Mouse (Mus musculus): ENCODE measurements around the gene Myh14. TPM values are rescaled to one million over a fixed set of nuclear protein-coding genes. Genes with fewer than 3 reads are reported as not detected.

Gene Myh14
- polyA plus RNA-seq, 1 experiment = 0.01 TPM

DNA sequence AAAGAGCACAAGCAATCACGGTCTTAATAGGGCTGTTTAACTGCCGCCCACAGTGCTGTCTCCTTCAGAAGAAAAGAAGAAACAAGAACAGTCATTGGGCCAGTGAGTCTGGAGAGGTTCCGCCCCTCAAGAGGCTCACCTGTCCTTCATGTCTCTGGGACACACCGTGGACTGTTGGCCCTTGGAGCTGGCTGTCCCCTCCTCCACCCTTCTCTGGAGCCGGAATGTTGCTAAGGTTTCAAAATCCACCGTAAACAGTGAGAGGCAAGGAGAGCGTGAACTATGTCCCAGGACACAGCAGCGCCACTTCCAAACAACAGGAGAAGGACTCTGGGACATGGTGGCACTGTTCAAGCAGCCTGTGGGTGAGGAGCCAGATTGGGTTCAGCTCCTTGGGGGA, 13.0 kb upstream of the Myh14 start:
- Histone ChIP-seq H3K79me2 (ENCODE audit: control insufficient read depth, insufficient read depth) (no peaks in the 10 kb centered on the region), H3K4me3 (ENCODE audit: insufficient read depth, poor library complexity, severe bottlenecking) (no peak overlapping the region), H3K79me3 (ENCODE audit: low read depth) (no peaks in the 10 kb centered on the region), H3ac (ENCODE audit: control insufficient read depth, insufficient read length, low read depth) (no peak overlapping the region), H3K27me3 (ENCODE audit: control insufficient read depth, insufficient read depth, insufficient read length) (peaks cover 27% of the 10 kb centered on the region), H3K36me3 (ENCODE audit: control insufficient read depth, insufficient read depth) (no peaks in the 10 kb centered on the region)
- TF ChIP-seq FOSL1 (IDR thresholded peaks at IDR 0.05; ENCODE audit: insufficient read depth, low read length, poor library complexity, severe bottlenecking) = no peak
- TF ChIP-seq MYOD1 (IDR thresholded peaks at IDR 0.05; ENCODE audit: control insufficient read depth, insufficient read length, low read depth) = no peak
- no peak for TF ChIP-seq CEBPB (IDR thresholded peaks at IDR 0.05; ENCODE audit: low read depth)
- TF ChIP-seq MYOG (IDR thresholded peaks at IDR 0.05; ENCODE audit: control insufficient read depth, extremely low read depth, insufficient read length) = no peak
- TF ChIP-seq CTCF (IDR thresholded peaks at IDR 0.05; ENCODE audit: control insufficient read depth, insufficient read depth, insufficient read length) = no peak

DNA sequence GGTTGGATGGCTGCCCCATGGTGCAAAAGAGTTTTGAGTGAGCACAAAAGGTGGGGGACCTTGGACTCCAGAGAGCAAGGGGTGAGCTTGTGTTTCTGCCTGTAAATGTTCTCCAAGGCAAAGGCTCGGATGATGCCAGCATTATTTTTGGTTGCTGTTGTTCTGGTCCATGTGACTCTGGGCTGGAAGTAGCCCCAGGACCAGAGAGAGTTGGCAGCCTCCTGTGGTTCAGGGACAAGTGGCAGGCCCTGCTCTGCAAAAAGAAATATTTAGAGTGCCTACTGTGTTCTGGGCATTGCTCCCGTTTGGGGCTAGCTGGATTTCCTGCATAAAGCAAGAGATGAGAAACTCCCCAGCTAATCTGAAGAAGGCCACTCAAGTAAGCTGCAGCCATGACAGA, 6.0 kb upstream of the Myh14 start:
- H3K79me3 ChIP-seq (ENCODE audit: low read depth) = no peaks in the 10 kb centered on the region
- no peak overlapping the region for H3ac ChIP-seq (ENCODE audit: control insufficient read depth, insufficient read length, low read depth)
- H3K36me3 ChIP-seq (ENCODE audit: control insufficient read depth, insufficient read depth) = no peaks in the 10 kb centered on the region
- no peak for TF ChIP-seq MYOG (IDR thresholded peaks at IDR 0.05; ENCODE audit: control insufficient read depth, extremely low read depth, insufficient read length)
- no peaks in the 10 kb centered on the region for H3K79me2 ChIP-seq (ENCODE audit: control insufficient read depth, insufficient read depth)
- no peak overlapping the region for H3K4me3 ChIP-seq (ENCODE audit: insufficient read depth, poor library complexity, severe bottlenecking)
- H3K27me3 ChIP-seq (ENCODE audit: control insufficient read depth, insufficient read depth, insufficient read length) = peaks cover 41% of the 10 kb centered on the region

DNA sequence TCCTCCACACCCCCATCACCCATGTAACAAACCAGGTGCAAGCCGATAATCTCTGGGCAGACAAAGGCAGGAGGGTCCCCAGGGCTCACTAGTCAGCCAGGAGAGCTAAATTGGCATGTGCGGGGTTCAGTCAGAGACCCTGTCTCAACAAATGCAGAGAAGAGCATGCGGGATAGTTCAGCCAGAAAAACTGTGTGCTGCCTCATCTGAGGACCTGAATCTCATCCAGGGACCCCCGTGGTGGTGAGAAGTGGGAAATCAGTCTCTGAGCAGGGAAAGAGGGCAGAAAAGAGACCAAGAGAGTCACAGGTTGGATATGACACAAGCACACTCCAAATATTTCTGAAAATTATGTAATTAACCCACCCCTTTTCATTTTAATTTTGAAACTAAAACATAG, 5.5 kb upstream of the Myh14 start:
- Histone ChIP-seq H3ac (ENCODE audit: control insufficient read depth, insufficient read length, low read depth) (no peak overlapping the region), H3K79me2 (ENCODE audit: control insufficient read depth, insufficient read depth) (no peaks in the 10 kb centered on the region), H3K36me3 (ENCODE audit: control insufficient read depth, insufficient read depth) (no peaks in the 10 kb centered on the region), H3K4me3 (ENCODE audit: insufficient read depth, poor library complexity, severe bottlenecking) (no peak overlapping the region), H3K27me3 (ENCODE audit: control insufficient read depth, insufficient read depth, insufficient read length) (peaks cover 41% of the 10 kb centered on the region), H3K79me3 (ENCODE audit: low read depth) (no peaks in the 10 kb centered on the region)
- TF ChIP-seq MAX (IDR thresholded peaks at IDR 0.05) = no peak
- TF ChIP-seq CEBPB (IDR thresholded peaks at IDR 0.05; ENCODE audit: low read depth) = no peak
- TF ChIP-seq MYOG (IDR thresholded peaks at IDR 0.05; ENCODE audit: control insufficient read depth, extremely low read depth, insufficient read length) = no peak
- no peak for TF ChIP-seq MYOD1 (IDR thresholded peaks at IDR 0.05; ENCODE audit: control insufficient read depth, insufficient read length, low read depth)
- no peak for TF ChIP-seq USF1 (IDR thresholded peaks at IDR 0.05; ENCODE audit: low read depth)

DNA sequence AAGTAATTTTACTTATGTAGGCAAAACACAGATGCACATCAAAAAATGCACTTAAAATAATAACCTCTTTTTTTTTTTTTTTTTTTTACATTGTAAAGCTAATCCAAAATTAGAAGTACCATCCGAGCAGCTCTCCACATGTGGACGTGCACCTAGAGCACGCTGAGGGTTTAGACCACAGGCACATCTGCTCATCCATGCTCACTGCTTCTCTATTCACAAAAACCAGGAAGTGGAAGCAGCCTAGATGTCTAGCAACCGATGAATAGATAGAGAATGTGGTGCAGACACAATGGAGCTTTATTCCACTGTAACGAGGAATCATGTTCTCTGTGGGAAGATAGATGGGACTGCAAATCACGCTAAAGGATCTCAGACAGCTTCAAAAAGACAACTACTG, 4.5 kb upstream of the Myh14 start:
- no peaks in the 10 kb centered on the region for H3K36me3 ChIP-seq (ENCODE audit: control insufficient read depth, insufficient read depth)
- H3K79me3 ChIP-seq (ENCODE audit: low read depth) = no peaks in the 10 kb centered on the region
- H3K27me3 ChIP-seq (ENCODE audit: control insufficient read depth, insufficient read depth, insufficient read length) = peaks cover 38% of the 10 kb centered on the region
- H3K4me3 ChIP-seq (ENCODE audit: insufficient read depth, poor library complexity, severe bottlenecking) = no peak overlapping the region
- H3ac ChIP-seq (ENCODE audit: control insufficient read depth, insufficient read length, low read depth) = no peak overlapping the region
- no peaks in the 10 kb centered on the region for H3K79me2 ChIP-seq (ENCODE audit: control insufficient read depth, insufficient read depth)
- TF ChIP-seq CEBPB (IDR thresholded peaks at IDR 0.05; ENCODE audit: low read depth) (no peak), MYOG (IDR thresholded peaks at IDR 0.05; ENCODE audit: control insufficient read depth, extremely low read depth, insufficient read length) (no peak), MYOD1 (IDR thresholded peaks at IDR 0.05; ENCODE audit: control insufficient read depth, insufficient read length, low read depth) (no peak), FOSL1 (IDR thresholded peaks at IDR 0.05; ENCODE audit: insufficient read depth, low read length, poor library complexity, severe bottlenecking) (no peak), MAX (IDR thresholded peaks at IDR 0.05) (no peak), USF1 (IDR thresholded peaks at IDR 0.05; ENCODE audit: low read depth) (no peak)

DNA sequence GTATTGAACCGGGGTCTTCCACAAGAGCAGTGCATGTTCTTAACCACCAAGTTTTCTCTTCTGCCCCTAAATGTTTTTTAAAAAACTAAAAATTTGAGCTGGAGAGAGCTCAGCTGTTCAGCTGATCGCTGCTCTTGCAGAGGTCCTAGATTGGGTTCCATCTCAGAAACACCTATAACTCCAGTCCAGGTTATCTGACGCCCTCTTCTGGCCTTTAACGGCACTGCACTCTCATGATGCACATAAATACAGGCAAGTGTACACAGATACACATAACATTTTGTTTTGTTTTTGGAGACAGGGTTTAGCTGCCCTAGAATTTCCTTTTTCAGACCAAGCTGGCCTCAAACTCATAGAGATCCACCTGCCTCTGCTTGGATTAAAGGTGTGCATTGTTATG, 3.9 kb upstream of the Myh14 start:
- H3ac ChIP-seq (ENCODE audit: control insufficient read depth, insufficient read length, low read depth) = no peak overlapping the region
- no peaks in the 10 kb centered on the region for H3K79me2 ChIP-seq (ENCODE audit: control insufficient read depth, insufficient read depth)
- H3K4me3 ChIP-seq (ENCODE audit: insufficient read depth, poor library complexity, severe bottlenecking) = no peak overlapping the region
- H3K79me3 ChIP-seq (ENCODE audit: low read depth) = no peaks in the 10 kb centered on the region
- H3K36me3 ChIP-seq (ENCODE audit: control insufficient read depth, insufficient read depth) = no peaks in the 10 kb centered on the region
- peaks cover 38% of the 10 kb centered on the region for H3K27me3 ChIP-seq (ENCODE audit: control insufficient read depth, insufficient read depth, insufficient read length)
- TF ChIP-seq MAX (IDR thresholded peaks at IDR 0.05) = no peak
- TF ChIP-seq CEBPB (IDR thresholded peaks at IDR 0.05; ENCODE audit: low read depth) = no peak
- TF ChIP-seq MYOD1 (IDR thresholded peaks at IDR 0.05; ENCODE audit: control insufficient read depth, insufficient read length, low read depth) = no peak
- no peak for TF ChIP-seq USF1 (IDR thresholded peaks at IDR 0.05; ENCODE audit: low read depth)
- TF ChIP-seq CTCF (IDR thresholded peaks at IDR 0.05; ENCODE audit: control insufficient read depth, insufficient read depth, insufficient read length) = no peak
- TF ChIP-seq FOSL1 (IDR thresholded peaks at IDR 0.05; ENCODE audit: insufficient read depth, low read length, poor library complexity, severe bottlenecking) = no peak
- no peak for TF ChIP-seq MYOG (IDR thresholded peaks at IDR 0.05; ENCODE audit: control insufficient read depth, extremely low read depth, insufficient read length)

DNA sequence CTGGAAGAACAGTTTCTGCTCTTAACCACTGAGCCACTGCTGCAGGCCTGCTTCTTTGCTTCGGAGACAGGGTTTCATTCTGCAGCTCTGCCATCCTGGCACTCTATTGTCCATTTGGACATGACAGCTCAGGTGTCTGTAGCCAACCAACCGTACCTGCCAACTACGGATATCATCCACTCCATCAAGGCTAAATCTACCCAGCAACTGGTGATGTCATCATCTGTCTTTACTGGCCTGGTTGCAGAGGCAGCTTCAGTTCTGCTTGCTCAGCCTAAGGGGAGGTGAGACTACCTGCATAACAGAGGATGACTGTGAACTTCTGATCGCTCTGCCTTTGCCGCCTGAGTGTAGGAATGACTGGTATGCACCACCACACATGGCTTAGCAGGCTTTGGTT, 1.6 kb upstream of the Myh14 start:
- TF ChIP-seq CEBPB (IDR thresholded peaks at IDR 0.05; ENCODE audit: low read depth) = no peak
- TF ChIP-seq MYOD1 (IDR thresholded peaks at IDR 0.05; ENCODE audit: control insufficient read depth, insufficient read length, low read depth) = no peak
- TF ChIP-seq MYOG (IDR thresholded peaks at IDR 0.05; ENCODE audit: control insufficient read depth, extremely low read depth, insufficient read length) = no peak
- no peak for TF ChIP-seq CTCF (IDR thresholded peaks at IDR 0.05; ENCODE audit: control insufficient read depth, insufficient read depth, insufficient read length)
- no peak for TF ChIP-seq FOSL1 (IDR thresholded peaks at IDR 0.05; ENCODE audit: insufficient read depth, low read length, poor library complexity, severe bottlenecking)
- TF ChIP-seq USF1 (IDR thresholded peaks at IDR 0.05; ENCODE audit: low read depth) = no peak
- no peak for TF ChIP-seq MAX (IDR thresholded peaks at IDR 0.05)
- Histone ChIP-seq H3K79me3 (ENCODE audit: low read depth) (no peaks in the 10 kb centered on the region), H3K4me3 (ENCODE audit: insufficient read depth, poor library complexity, severe bottlenecking) (no peak overlapping the region), H3K36me3 (ENCODE audit: control insufficient read depth, insufficient read depth) (no peaks in the 10 kb centered on the region), H3K79me2 (ENCODE audit: control insufficient read depth, insufficient read depth) (no peaks in the 10 kb centered on the region), H3K27me3 (ENCODE audit: control insufficient read depth, insufficient read depth, insufficient read length) (peaks cover 33% of the 10 kb centered on the region), H3ac (ENCODE audit: control insufficient read depth, insufficient read length, low read depth) (no peak overlapping the region)

Data from C2C12 (cell line).